Mouse (Mus musculus) testis, postnatal 14 days (tissue): ENCODE data around the gene Mndal.
"Not testable (repeated sequence)": the region's sequence is repeated elsewhere in the genome, so short reads cannot be mapped to it uniquely, and the experiment has no call there.

Experiments used
- DNase-seq: peaks from one replicate; pipeline ENCODE4 v3.0.0; 2021; ENCODE audit warnings: low spot score

The Mndal gene

DNA sequence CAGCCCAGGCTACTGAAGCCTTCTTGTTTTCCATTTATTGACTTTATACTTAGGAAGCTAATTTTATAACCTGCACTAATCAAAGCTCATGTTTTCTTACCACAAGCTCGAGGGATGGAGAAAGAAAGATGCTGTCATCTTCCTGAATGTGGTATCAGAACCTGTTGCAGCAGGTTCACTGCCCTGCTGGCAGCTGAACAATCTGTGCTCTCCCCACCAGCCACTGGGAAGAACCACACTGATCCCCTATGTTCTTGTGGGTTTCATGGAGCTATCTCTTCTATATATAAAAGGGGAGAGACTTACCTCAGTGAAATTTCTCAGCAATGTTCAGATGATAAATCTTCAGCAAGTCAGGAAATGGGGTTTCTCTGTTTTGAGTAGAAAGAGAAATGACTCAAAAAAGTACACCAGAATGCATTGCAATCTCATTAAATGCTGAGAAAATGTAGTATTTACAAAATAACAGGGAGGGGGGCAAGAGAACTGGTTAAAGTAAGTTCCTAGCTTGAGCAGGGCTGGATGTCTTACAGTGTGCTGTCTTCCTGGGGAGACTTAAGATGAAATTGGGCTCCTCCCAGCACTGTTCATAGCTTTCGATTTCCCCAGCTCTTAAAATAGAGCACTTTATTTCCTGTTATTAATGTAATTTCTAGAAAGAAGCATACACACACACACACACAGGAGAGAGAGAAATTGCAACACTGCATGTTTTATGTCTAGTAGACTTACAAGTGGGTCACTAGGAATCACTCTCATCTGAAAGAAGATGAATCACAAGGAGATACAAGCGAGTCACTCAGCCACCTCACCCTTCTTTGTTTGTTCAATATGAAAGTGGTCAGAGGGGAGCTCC is at the start of gene Mndal, which contains the start of gene Ifi203:
TSS of gene Mndal (minus strand) at position 568 of the 856 bp plus-strand sequence.
TSS of gene Ifi203 (minus strand) at position 749 of the 856 bp plus-strand sequence.
- not testable (repeated sequence) for DNase-seq

GRCm38 (mm10) chr1:173982694-173983305 is 40.5 kb upstream of the Mndal start, which contains the start of gene Ifi202b:
Gene Ifi202b, minus strand, starts transcription at chr1:173982744.
- not testable (repeated sequence) for DNase-seq

DNA sequence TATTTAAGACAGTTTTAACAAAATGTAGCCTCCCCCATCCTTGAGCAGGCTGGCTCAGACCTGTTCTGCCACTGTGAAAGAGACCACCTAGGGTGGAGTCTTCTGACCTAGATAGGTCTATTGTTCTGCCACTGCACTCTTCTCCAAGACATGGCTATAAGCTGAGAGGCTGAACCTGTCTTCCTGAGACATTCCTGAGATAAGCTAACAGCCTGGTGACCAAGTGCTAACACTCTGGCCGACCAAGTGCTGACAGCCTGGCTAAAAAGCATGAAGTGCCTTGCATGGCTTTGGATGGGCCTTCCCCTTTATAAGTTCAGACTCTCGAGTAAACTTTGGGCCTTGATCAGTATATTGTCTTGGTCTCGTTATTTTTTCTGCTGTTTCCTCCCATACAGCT is 38.7 kb upstream of the Mndal start:
- not testable (repeated sequence) for DNase-seq

DNA sequence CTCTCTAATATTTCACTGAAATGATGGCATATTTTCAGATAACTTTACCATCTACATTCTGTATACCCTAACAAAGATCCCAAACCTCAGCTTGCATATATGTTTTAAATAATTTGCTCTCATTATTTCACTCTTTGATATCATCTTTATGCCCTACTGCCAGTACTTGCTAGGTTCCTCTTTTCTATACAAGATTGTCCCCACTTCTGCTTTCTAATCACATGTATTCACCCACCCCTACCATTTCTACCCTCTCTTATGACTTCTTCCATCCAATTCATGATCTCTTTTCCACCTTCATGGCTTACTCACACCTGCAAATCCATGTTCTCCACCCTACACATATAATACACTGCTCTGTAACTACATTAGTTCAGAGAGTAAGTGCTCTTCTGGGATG is 35.3 kb upstream of the Mndal start:
- no peak for DNase-seq

DNA sequence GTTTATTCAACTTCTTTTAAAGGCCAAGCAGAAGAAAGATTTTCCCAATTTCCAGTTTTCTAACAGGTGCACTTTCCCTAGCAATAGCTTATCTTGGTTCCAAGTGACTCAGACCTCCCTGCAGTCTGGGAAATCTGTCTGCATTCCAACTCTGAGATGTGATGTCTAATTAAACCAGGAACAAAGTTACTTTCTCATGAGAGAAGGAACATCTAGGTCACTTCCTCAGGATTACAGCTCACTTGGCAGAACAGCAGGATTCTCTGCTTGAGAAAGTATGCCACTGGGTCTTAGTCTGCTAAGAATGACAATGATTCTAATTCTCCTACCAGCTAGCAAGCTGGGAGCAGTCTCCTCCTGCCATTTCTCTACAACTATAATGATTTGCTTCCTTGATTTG is 30.8 kb upstream of the Mndal start:
- peak; percentile 9 for DNase-seq

DNA sequence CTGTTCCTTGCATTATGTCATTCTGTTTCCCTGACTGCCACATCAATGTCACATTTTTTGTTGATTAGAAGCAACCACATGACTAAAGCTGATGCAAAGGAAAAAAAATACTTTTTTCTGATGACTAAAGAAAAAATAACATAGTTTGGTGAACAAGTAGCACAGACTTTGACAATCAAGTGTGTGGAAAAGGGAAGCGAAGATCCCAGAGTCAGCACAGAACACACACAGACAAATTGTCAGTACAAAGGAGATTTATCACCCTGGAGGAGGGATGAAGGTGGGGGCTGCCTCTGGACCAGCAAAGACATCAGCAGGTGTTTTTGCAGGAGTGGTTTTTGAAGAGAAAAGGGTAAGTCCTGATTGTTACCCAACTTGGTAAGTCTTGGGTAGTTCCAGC is 19.2 kb upstream of the Mndal start:
- not testable (repeated sequence) for DNase-seq

DNA sequence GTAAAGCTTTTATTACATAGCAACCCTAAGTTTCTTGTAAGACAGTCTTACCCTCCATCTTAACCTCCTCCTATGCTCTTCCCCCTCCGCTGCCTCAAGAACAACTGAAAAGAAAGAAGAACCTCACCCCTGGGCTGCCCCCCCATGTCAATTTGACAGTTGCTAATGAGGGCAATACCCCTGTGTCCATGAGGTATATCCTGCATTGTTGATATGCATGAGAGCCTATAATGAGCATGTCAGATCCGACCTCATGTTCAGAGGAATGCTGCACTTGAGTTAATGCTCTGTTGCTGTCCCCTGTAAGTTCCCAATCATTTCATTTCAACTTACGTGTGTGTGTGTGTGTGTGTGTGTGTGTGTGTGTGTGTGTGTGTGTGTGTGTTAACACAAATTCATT is 17.7 kb upstream of the Mndal start:
- not testable (repeated sequence) for DNase-seq

DNA sequence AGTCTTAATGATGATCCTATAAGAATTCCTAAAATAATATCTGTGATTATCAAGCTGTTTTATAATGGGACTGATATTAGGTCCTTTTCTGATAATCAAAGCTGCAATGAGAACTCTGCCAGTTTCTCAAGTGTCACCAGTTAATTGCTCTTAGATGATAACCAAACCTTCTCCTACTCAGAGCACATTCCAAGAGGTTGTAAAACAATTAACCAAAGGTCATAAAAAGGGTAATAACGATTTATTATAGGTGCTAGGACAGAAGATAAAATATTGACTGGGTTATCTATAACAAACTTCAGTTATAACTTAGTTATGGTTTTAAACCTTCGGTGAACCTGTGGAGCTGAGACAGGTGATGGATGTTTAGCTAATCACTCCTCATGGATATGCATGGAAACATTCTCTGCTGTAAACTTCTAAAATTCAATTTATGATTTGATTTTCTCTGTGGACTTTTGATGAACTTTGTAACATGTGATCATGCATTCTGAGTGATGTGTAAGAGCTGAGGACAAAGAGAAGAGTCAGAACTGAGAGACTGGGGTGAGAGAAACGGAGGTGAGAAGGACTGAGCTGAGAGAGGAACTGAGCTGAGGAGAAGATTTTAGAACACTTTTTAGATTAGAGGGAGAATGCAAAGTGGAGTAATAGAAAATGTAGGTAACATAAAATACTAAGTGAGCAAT is 13.7 kb upstream of the Mndal start:
- not testable (repeated sequence) for DNase-seq

- no peak for DNase-seq
Observed at GRCm38 (mm10) chr1:173955071-173955796, 12.9 kb upstream of the Mndal start.

GRCm38 (mm10) chr1:173953563-173953962 is 11.3 kb upstream of the Mndal start:
- DNase-seq = no peak

- DNase-seq = not testable (repeated sequence)
Observed at GRCm38 (mm10) chr1:173949044-173949443, 6.8 kb upstream of the Mndal start.

GRCm38 (mm10) chr1:173942780-173943066 is 432 bp upstream of the Mndal start:
- not testable (repeated sequence) for DNase-seq

DNA sequence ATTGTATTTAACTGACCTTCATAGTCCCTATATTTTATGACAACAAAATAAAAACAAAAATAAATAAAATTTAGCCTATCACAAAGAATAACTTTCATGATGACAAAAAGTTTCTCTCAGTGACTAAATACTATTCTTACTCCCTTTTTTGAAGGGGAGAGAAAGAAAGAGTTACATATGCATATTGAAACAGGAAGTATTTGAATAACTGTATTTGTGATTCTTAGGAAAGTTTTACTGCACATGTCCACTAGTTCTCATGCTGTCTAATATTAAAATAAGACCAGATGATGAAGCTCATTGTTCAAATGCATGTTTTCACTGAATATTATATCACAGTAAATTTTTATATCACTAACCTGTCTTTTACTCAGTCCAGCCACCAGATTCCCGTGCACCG is 769 bp downstream of the Mndal start:
- DNase-seq = not testable (repeated sequence)

- not testable (repeated sequence) for DNase-seq
Observed at GRCm38 (mm10) chr1:173919279-173919678, 23.0 kb downstream of the Mndal start.

DNA sequence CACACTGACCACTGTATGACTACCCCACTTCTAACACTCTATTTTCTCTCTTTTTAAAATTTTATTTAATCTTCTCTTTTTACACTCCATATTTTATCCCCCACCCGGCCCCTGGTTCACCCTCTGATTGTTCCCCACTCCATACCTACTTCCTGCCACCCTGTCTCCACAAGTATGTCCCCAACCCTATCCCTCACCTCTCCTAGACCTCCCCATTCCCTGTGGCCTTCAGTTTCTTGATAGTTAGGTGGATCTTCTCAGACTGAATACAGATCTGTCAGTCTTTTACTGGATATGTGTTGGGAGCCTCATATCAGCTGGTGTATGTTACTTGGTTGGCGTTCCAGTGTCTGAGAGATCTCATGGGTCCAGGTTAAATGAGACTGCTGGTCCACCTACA is 27.7 kb downstream of the Mndal start:
- no peak for DNase-seq

GRCm38 (mm10) chr1:173913256-173913791 is 29.0 kb downstream of the Mndal start:
- DNase-seq = not testable (repeated sequence)

DNA sequence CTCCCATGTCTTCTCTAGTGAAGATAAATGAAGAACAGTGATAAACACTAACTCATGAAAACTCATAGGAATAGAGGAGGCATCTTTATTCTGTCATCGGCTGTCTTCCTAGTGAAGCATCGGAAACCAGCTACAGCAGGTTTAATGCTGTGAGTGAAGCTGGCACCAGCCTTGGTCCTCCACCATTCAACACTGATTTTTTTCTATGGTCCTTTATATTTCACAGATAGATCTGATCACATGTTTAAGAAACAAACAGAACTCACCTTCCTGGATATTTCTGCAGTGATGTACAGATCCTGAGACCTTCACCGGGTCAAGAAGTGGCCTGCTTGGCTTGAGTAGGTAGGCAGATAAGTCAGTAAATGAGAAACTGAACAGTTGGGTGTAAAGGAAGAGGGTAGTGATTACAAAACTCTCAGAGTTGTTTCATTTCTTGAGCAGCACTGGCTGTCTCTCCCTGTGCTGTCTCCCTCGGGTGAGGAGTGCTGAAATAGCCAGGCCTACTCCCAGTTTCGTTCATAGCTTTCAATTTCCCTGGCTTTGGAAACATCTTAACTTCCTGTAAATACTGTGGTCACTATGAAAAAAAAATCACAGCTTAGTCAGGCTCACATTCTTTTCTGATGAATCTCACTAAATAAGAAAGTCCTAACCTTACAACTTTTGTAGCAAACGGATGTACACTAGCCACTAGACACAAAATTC is 29.6 kb downstream of the Mndal start, which contains the start of gene Ifi211:
TSS of gene Ifi211 (minus strand) at position 499 of the 708 bp plus-strand sequence.
- not testable (repeated sequence) for DNase-seq

DNA sequence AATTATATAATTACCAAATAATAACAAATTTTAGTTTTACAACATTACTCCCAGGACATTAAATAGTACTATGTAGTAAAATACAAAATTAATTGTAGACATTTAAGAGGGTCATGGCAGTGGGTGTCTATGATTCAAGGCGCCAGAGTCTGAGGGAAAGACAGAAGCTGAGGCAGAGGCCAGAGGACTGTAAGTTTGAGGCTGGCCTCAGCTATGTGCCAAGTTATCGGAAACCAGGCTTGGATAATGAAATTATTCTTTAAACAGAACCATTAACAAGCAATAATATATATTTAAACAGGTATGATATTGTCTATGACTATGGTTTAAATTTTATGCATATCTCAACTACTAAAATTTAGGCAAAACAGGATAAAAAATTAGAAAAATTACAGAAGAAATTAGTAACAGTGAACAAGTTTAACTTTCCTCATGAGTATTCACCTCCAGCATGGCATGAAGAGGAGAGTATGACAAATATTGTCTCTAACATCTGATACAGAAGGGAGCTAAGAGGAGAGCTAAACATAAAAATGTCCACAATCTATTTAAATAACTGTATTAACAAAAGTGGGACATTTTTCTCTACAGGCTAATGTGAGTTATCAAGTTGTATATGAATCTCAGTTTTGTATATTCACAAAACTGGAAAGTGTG is 30.4 kb downstream of the Mndal start:
- no peak for DNase-seq

- DNase-seq = not testable (repeated sequence)
Observed at GRCm38 (mm10) chr1:173908390-173908789, 33.9 kb downstream of the Mndal start.

- not testable (repeated sequence) for DNase-seq
Observed at GRCm38 (mm10) chr1:173905885-173906284, 36.4 kb downstream of the Mndal start.
